Mouse (Mus musculus): Measurements from ENCODE around the gene Myl7. TPM values are rescaled to one million over a fixed set of nuclear protein-coding genes. Genes with fewer than 3 reads are reported as not detected.
"Not testable (repeated sequence)": the region's sequence is repeated elsewhere in the genome, so short reads cannot be mapped to it uniquely, and the experiment has no call there.

Gene Myl7
- polyA plus RNA-seq, 1 experiment from 2014 or later: 156 TPM

GRCm38 (mm10) chr11:5901320-5901719 is 2.7 kb upstream of the Myl7 start:
- H3K9ac ChIP-seq (ENCODE audit: low read depth, low read length): 0 out of 2 replicates have a peak overlapping the region, but pooled peaks have one; percentile 1
- ATAC-seq (replicated peaks; ENCODE audit: low FRiP score) (no peak), DNase-seq (ENCODE audit: low spot score) (no peak)
- H3K27ac ChIP-seq (ENCODE audit: low read depth, low read length): no peak overlapping the region
- no peaks in the 10 kb centered on the region for H3K9me3 ChIP-seq (ENCODE audit: control insufficient read depth, low read length)
- H3K4me1 ChIP-seq (replicated peaks; ENCODE audit: control insufficient read depth, insufficient read depth, low read length): peaks cover 15% of the 10 kb centered on the region
- WGBS: 20% methylated on average over 3 of the region's 3 CpGs
- H3K4me3 ChIP-seq (ENCODE audit: low read depth, low read length): peak overlapping the region; percentile 37
- no peaks in the 10 kb centered on the region for H3K36me3 ChIP-seq (ENCODE audit: control insufficient read depth, insufficient read depth, low read length)
- H3K27me3 ChIP-seq (replicated peaks; ENCODE audit: control insufficient read depth, insufficient read depth, low read length): peaks cover 75% of the 10 kb centered on the region
- H3K4me2 ChIP-seq: peak overlapping the region; percentile 52

- no peak overlapping the region for H3K27ac ChIP-seq (ENCODE audit: low read depth, low read length)
- no peaks in the 10 kb centered on the region for H3K9me3 ChIP-seq (ENCODE audit: control insufficient read depth, low read length)
- H3K36me3 ChIP-seq (ENCODE audit: control insufficient read depth, insufficient read depth, low read length): no peaks in the 10 kb centered on the region
- no peak overlapping the region for H3K4me2 ChIP-seq
- peaks cover 78% of the 10 kb centered on the region for H3K27me3 ChIP-seq (replicated peaks; ENCODE audit: control insufficient read depth, insufficient read depth, low read length)
- 90% methylated on average over 10 of the region's 10 CpGs for WGBS
- DNase-seq (ENCODE audit: low spot score) (no peak), ATAC-seq (replicated peaks; ENCODE audit: low FRiP score) (no peak)
- peaks cover 15% of the 10 kb centered on the region for H3K4me1 ChIP-seq (replicated peaks; ENCODE audit: control insufficient read depth, insufficient read depth, low read length)
- no peak overlapping the region for H3K9ac ChIP-seq (ENCODE audit: low read depth, low read length)
- H3K4me3 ChIP-seq (ENCODE audit: low read depth, low read length): no peak overlapping the region
These were observed 704 bp upstream of the Myl7 start for GRCm38 (mm10) chr11:5899286-5899685.

GRCm38 (mm10) chr11:5897839-5898238 is 743 bp downstream of the Myl7 start:
- no peaks in the 10 kb centered on the region for H3K36me3 ChIP-seq (ENCODE audit: control insufficient read depth, insufficient read depth, low read length)
- WGBS: 12% methylated on average over 10 of the region's 10 CpGs
- no peaks in the 10 kb centered on the region for H3K9me3 ChIP-seq (ENCODE audit: control insufficient read depth, low read length)
- H3K9ac ChIP-seq (ENCODE audit: low read depth, low read length): 0 out of 2 replicates have a peak overlapping the region, but pooled peaks have one; percentile 5
- no peak overlapping the region for H3K27ac ChIP-seq (ENCODE audit: low read depth, low read length)
- H3K27me3 ChIP-seq (replicated peaks; ENCODE audit: control insufficient read depth, insufficient read depth, low read length): peaks cover 68% of the 10 kb centered on the region
- H3K4me3 ChIP-seq (ENCODE audit: low read depth, low read length): no peak overlapping the region
- ATAC-seq (replicated peaks; ENCODE audit: low FRiP score) (no peak), DNase-seq (ENCODE audit: low spot score) (no peak)
- H3K4me1 ChIP-seq (replicated peaks; ENCODE audit: control insufficient read depth, insufficient read depth, low read length): peaks cover 27% of the 10 kb centered on the region
- peak overlapping the region; percentile 30 for H3K4me2 ChIP-seq

- Histone ChIP-seq H3K9ac (ENCODE audit: low read depth, low read length) (no peak overlapping the region), H3K27ac (ENCODE audit: low read depth, low read length) (no peak overlapping the region), H3K4me3 (ENCODE audit: low read depth, low read length) (no peak overlapping the region)
These were observed 1.4 kb downstream of the Myl7 start for GRCm38 (mm10) chr11:5897230-5897629.

GRCm38 (mm10) chr11:5893807-5894206 is 4.8 kb downstream of the Myl7 start:
- peaks cover 38% of the 10 kb centered on the region for H3K4me1 ChIP-seq (replicated peaks; ENCODE audit: control insufficient read depth, insufficient read depth, low read length)
- ATAC-seq (replicated peaks; ENCODE audit: low FRiP score) (peak; percentile 66), DNase-seq (ENCODE audit: low spot score) (no peak)
- 67% methylated on average over 6 of the region's 6 CpGs for WGBS
- no peaks in the 10 kb centered on the region for H3K36me3 ChIP-seq (ENCODE audit: control insufficient read depth, insufficient read depth, low read length)
- H3K27ac ChIP-seq (ENCODE audit: low read depth, low read length): peak overlapping the region; percentile 4; the same call in 1 of the 2 replicates
- H3K9ac ChIP-seq (ENCODE audit: low read depth, low read length): no peak overlapping the region
- H3K9me3 ChIP-seq (ENCODE audit: control insufficient read depth, low read length): no peaks in the 10 kb centered on the region
- H3K4me3 ChIP-seq (ENCODE audit: low read depth, low read length): no peak overlapping the region
- peaks cover 29% of the 10 kb centered on the region for H3K27me3 ChIP-seq (replicated peaks; ENCODE audit: control insufficient read depth, insufficient read depth, low read length)
- H3K4me2 ChIP-seq: no peak overlapping the region

More at GRCm38 (mm10) chr11:5897230-5897629, 1.4 kb downstream of the Myl7 start:
- peak overlapping the region; percentile 1 for H3K4me2 ChIP-seq
- WGBS: 9% methylated on average over 15 of the region's 16 CpGs
- peaks cover 62% of the 10 kb centered on the region for H3K27me3 ChIP-seq (replicated peaks; ENCODE audit: control insufficient read depth, insufficient read depth, low read length)
- no peaks in the 10 kb centered on the region for H3K36me3 ChIP-seq (ENCODE audit: control insufficient read depth, insufficient read depth, low read length)
- no peaks in the 10 kb centered on the region for H3K9me3 ChIP-seq (ENCODE audit: control insufficient read depth, low read length)
- ATAC-seq (replicated peaks; ENCODE audit: low FRiP score) (no peak), DNase-seq (ENCODE audit: low spot score) (no peak)
- peaks cover 33% of the 10 kb centered on the region for H3K4me1 ChIP-seq (replicated peaks; ENCODE audit: control insufficient read depth, insufficient read depth, low read length)

- peak; percentile 82 for ATAC-seq (replicated peaks; ENCODE audit: low FRiP score)
- Histone ChIP-seq H3K4me2 (peak overlapping the region; percentile 28; the same call in 1 of the 2 replicates), H3K36me3 (ENCODE audit: control insufficient read depth, insufficient read depth, low read length) (no peaks in the 10 kb centered on the region), H3K9ac (ENCODE audit: low read depth, low read length) (no peak overlapping the region), H3K4me3 (ENCODE audit: low read depth, low read length) (no peak overlapping the region), H3K9me3 (ENCODE audit: control insufficient read depth, low read length) (no peaks in the 10 kb centered on the region), H3K27me3 (replicated peaks; ENCODE audit: control insufficient read depth, insufficient read depth, low read length) (peaks cover 20% of the 10 kb centered on the region), H3K4me1 (replicated peaks; ENCODE audit: control insufficient read depth, insufficient read depth, low read length) (peaks cover 33% of the 10 kb centered on the region), H3K27ac (ENCODE audit: low read depth, low read length) (peak overlapping the region; percentile 37; the same call in 1 of the 2 replicates)
- DNase-seq (ENCODE audit: low spot score): no peak
- WGBS: 28% methylated on average over 4 of the region's 4 CpGs
These were observed 5.7 kb downstream of the Myl7 start for GRCm38 (mm10) chr11:5892810-5893368.

GRCm38 (mm10) chr11:5892151-5892591 is 6.4 kb downstream of the Myl7 start:
- Histone ChIP-seq H3K9ac (ENCODE audit: low read depth, low read length) (no peak overlapping the region), H3K4me2 (no peak overlapping the region), H3K9me3 (ENCODE audit: control insufficient read depth, low read length) (no peaks in the 10 kb centered on the region), H3K4me3 (ENCODE audit: low read depth, low read length) (no peak overlapping the region), H3K4me1 (replicated peaks; ENCODE audit: control insufficient read depth, insufficient read depth, low read length) (peaks cover 27% of the 10 kb centered on the region), H3K27me3 (replicated peaks; ENCODE audit: control insufficient read depth, insufficient read depth, low read length) (peaks cover 13% of the 10 kb centered on the region), H3K27ac (ENCODE audit: low read depth, low read length) (0 out of 2 replicates have a peak overlapping the region, but pooled peaks have one; percentile 37), H3K36me3 (ENCODE audit: control insufficient read depth, insufficient read depth, low read length) (no peaks in the 10 kb centered on the region)
- no peak for ATAC-seq (replicated peaks; ENCODE audit: low FRiP score)
- 45% methylated on average over 8 of the region's 8 CpGs for WGBS
- no peak for DNase-seq (ENCODE audit: low spot score)

GRCm38 (mm10) chr11:5888563-5888962 is 10.0 kb downstream of the Myl7 start:
- not testable (repeated sequence) for H3K27me3 ChIP-seq (replicated peaks; ENCODE audit: control insufficient read depth, insufficient read depth, low read length); H3K27ac ChIP-seq (ENCODE audit: low read depth, low read length); DNase-seq (ENCODE audit: low spot score); ATAC-seq (replicated peaks; ENCODE audit: low FRiP score); H3K9me3 ChIP-seq (ENCODE audit: control insufficient read depth, low read length); H3K36me3 ChIP-seq (ENCODE audit: control insufficient read depth, insufficient read depth, low read length); H3K9ac ChIP-seq (ENCODE audit: low read depth, low read length); H3K4me2 ChIP-seq; H3K4me3 ChIP-seq (ENCODE audit: low read depth, low read length)
- WGBS: 69% methylated on average over 4 of the region's 5 CpGs
- peaks cover 18% of the 10 kb centered on the region for H3K4me1 ChIP-seq (replicated peaks; ENCODE audit: control insufficient read depth, insufficient read depth, low read length)

GRCm38 (mm10) chr11:5887250-5887649 is 11.3 kb downstream of the Myl7 start:
- Histone ChIP-seq H3K27ac (ENCODE audit: low read depth, low read length) (no peak overlapping the region; the same call in 1 of the 2 replicates), H3K4me1 (replicated peaks; ENCODE audit: control insufficient read depth, insufficient read depth, low read length) (peaks cover 11% of the 10 kb centered on the region; the same call in 1 of the 2 replicates)
- no peak for ATAC-seq (replicated peaks; ENCODE audit: low FRiP score)

More at GRCm38 (mm10) chr11:5887250-5887649, 11.3 kb downstream of the Myl7 start:
- Histone ChIP-seq H3K36me3 (ENCODE audit: control insufficient read depth, insufficient read depth, low read length) (no peaks in the 10 kb centered on the region), H3K9ac (ENCODE audit: low read depth, low read length) (no peak overlapping the region), H3K27me3 (replicated peaks; ENCODE audit: control insufficient read depth, insufficient read depth, low read length) (no peaks in the 10 kb centered on the region), H3K4me2 (no peak overlapping the region), H3K4me3 (ENCODE audit: low read depth, low read length) (no peak overlapping the region), H3K9me3 (ENCODE audit: control insufficient read depth, low read length) (no peaks in the 10 kb centered on the region)
- whole genome bisulfite sequencing: 64% methylated on average over 5 of the region's 5 CpGs
- no peak for DNase-seq (ENCODE audit: low spot score)

All from liver, embryonic 11.5 days (tissue).